Mouse (Mus musculus) hematopoietic stem cell, adult 5-6 weeks (primary cell): ENCODE data around the gene Ttc14. TPM values are rescaled to one million over a fixed set of nuclear protein-coding genes. Genes with fewer than 3 reads are reported as not detected.

ENCODE experiments used
- ATAC-seq, 2 experiments: fragments of 125-278 bp in 1 of 2; replicated peaks in 1 of 2; 2 replicates each; pipeline ENCODE4 v1.8.0; 2016 to 2017; ENCODE audit warnings: inconsistent platforms in 2 of 2, mild to moderate bottlenecking in 2 of 2, moderate number of reproducible peaks in 2 of 2, low read depth in 1 of 2, moderate TSS enrichment in 1 of 2; ENCODE audit not compliant: low FRiP score in 2 of 2, poor library complexity in 2 of 2, severe bottlenecking in 2 of 2, insufficient read depth in 1 of 2, low TSS enrichment in 1 of 2
- total RNA-seq: library from RNA; stranded (forward); fragments of 172-1452, 232-1000 nt; gene quantifications from 2 replicates; pipeline ENCODE4 v1.2.3, GENCODE M21; 2017

Ttc14 gene
- total RNA-seq, result 71.2 and 111 TPM in 2 replicates

DNA sequence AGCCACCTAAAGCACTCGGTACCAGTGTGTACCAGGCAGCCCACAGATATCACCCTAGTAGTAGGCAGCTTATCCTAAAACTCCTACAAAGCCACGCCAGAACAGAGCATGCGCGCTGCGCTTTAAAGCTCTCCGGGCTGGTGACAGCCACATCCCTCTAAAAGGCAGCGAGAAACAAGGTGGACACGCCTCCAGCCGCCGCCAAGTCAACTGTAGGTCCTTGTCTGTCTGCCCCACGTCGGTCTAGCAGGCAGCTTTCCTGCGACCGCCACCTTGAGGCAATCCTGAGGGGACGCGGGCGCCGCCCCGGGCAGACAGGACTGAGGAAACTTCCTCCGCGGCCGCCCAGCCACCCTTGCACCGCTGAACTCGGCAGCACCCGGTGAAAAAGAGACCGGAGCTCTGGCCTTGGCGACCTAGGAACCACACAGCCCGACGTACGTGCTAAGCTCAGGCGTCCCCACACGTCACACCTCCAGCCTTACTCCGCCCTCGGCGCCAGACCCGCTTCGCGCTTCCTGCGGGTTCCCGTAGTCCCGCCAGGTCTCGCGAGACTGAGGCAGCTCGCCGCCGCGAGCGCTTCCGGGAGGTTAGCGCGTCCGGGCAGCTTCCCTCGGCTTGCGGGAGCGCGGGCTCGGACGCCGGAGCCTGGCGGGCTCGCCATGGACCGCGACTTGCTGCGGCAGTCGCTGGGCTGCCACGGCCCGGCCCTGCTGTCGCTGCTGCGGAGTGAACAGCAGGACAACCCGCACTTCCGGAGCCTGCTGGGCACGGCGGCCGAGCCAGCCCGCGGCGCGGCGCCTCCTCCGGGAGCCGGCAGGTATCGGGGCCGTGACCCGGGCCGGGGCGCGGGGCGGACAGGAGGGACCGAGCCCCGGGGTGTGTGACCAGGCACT is at the start of gene Ttc14:
Gene Ttc14, plus strand, starts transcription at position 216 of the 896 bp plus-strand sequence.
- peak; percentile 97 to 99 for ATAC-seq

GRCm38 (mm10) chr3:33790975-33791374 is 8.7 kb upstream of the Ttc14 start:
- peak in 1 of 2 experiments; percentile 56; a peak in 2 of 4 replicates for ATAC-seq

DNA sequence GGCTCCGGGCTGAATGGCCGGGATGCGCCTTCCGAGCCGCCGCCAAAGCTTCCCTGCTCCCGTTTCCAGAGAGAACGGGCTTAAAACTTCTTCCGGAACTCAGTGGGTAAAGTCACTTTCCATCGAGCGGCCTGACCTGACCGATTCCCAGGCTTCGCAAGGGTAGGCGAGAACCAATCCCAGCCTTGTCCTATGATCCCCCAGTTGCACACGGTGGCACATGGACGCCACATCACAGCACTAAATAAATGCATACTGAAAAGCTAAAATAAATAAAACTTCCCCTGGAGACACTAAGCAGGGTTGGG is 835 bp downstream of the Ttc14 start:
- no peak for ATAC-seq

DNA sequence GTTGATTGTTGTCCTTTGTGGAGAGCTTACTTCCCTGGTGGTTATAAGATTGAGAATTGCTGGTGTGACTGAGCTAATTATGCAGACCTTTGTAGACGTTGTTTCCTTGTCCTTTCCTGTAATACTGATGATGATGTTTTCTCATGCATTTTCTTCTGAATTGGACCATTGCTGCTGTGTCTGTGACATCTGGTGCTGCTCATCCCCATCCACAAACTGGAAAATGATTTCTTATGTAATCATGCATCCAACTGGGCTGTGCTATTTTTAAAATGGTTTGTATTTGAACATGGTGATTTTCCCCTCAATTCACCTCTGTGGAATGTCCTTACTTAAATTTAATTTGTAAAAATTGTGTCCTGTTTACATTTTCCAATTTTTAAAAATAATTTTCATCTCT is 7.5 kb downstream of the Ttc14 start:
- ATAC-seq, result no peak

DNA sequence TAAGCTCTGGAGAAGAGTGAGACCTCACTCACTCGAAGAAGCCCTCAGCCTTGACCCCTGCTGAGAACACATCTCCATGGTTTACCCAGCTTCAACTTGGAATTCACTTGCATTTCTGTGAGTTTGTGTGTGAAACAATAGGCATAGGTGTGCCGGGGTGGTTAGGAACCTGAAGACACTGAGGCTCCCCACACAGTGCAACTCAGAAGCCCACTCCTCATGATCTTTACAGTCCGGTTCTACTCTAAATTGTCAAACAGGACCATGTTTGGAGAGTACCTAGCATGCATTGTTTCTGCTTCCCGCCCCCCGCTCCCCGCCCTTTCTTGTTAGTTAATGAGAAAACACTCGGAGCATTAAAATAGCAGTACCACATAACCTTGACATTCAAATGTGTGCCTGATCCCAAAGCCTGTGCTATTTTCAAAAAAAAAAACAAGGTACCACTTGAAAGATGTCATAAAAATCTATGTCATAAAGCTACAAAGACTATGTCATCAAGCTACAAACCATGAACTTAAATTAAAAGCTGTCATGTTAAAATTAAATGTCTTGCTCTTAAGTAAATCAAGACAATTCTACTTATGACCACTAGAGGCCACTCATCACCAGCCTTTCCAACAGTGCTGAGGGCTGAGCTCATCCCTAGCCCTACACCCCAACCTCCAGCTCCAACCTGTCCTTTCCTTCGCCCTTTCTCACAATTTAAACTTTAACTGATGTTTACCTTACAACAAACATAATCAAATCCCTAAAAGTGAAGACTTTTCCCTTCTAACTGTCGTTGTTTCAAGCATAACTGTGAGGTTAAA is 24.7 kb downstream of the Ttc14 start:
- peak; percentile 92 to 94 for ATAC-seq

DNA sequence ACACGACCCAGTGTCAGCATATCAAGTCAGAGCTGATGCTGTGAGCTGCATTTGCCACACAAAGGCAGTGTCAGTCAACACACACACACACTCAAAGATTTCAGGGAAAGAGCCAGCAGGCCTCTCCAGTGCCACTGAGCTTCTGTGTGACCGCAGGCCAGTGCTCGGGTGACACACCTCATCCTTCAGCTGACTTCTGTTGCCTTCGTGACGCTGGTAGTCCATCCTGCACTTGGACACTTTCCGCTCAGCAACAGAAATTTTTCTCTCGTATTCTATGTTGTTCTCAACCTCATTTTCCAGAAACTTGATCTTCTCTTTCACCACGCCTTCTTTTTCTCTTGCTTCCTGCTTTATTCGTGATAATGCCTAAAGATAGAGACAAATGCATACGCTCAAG is 32.7 kb downstream of the Ttc14 start:
- no peak for ATAC-seq

GRCm38 (mm10) chr3:33836576-33836975 is 36.9 kb downstream of the Ttc14 start:
- ATAC-seq, result no peak

GRCm38 (mm10) chr3:33838877-33839276 is 39.2 kb downstream of the Ttc14 start:
- peak; percentile 39 to 56; a peak in 2 of 4 replicates for ATAC-seq

GRCm38 (mm10) chr3:33843801-33844632 is 44.4 kb downstream of the Ttc14 start, which contains the start of gene Ccdc39:
TSS of gene Ccdc39 (minus strand) at chr3:33844310.
- ATAC-seq, result peak; percentile 98

DNA sequence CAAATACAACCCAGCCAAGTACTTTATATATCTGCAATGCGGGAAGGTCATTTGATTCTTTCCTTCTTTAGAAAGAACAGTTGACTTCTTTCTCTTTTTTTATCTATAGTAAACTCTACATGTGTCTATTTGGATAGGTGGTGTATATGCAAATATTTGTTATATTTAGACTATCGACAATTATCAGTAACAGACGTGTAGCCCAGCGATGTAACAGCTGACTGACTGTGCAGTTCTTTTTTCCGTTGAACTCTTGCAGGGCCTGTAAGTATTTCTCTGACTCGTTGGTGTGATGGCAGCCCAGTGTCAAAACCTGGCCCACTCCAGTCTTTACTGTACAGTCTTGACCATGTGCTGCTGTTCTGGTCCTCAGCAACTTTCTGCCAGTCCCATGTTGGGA is 47.0 kb downstream of the Ttc14 start:
- ATAC-seq, result no peak

- no peak for ATAC-seq
Measured at GRCm38 (mm10) chr3:33850856-33851255, 51.2 kb downstream of the Ttc14 start.

DNA sequence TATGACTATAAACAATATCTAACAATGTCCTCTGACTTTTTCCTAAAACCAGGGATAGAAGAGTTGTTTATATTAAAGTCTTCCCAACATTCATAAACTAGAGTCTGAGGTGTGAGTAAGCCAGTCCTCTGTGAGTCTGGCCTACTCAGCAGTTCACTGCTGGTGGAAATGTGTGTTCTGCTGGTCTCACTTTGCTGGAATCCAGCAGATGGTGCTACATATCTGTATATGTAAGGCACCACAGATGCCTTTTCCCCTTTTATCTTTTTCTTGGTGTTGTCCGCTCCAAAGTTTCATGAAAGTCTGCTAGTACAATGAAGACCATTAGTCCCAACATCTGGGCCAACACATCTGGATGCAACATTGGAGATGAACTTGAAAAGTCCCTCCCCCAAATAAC is 53.4 kb downstream of the Ttc14 start:
- no peak for ATAC-seq

DNA sequence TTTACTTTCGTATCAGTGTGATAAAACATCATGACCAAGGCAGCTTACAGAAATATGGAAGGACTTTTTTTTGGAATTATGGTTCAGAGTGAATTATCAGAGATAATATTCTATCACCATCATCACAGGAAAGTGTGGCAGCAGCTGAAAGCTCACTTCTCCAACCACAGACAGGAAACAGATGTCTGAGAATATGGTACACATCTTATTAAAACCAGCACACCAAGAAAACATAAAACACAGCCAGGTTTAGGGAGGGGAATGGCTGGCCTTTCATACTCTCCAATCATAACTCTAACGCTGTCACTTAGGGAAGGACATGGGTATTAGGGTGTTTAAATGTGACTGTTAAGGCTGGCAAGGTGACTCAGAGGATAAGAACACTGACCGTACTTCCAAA is 59.3 kb downstream of the Ttc14 start:
- ATAC-seq, result peak; percentile 87

- ATAC-seq, result no peak
Measured at GRCm38 (mm10) chr3:33864000-33864540, 64.4 kb downstream of the Ttc14 start.
